Mouse (Mus musculus) testis, postnatal 14 days (tissue): Measurements from ENCODE around the gene Slc25a24.

ENCODE experiments used
- DNase-seq: peaks from one replicate; pipeline ENCODE4 v3.0.0; 2021; ENCODE audit warnings: low spot score

Gene Slc25a24

GRCm38 (mm10) chr3:109122641-109123530, at the start of gene Slc25a24:
Gene Slc25a24, plus strand, starts transcription at chr3:109123149.
- peak; percentile 39 for DNase-seq

GRCm38 (mm10) chr3:109080169-109080568, 42.8 kb upstream of the Slc25a24 start, which contains the start of gene Slc25a54:
Gene Slc25a54, plus strand, starts transcription at chr3:109080469.
- DNase-seq, result no peak

- DNase-seq, result no peak
Measured at GRCm38 (mm10) chr3:109084418-109084817, 38.5 kb upstream of the Slc25a24 start.

- DNase-seq, result no peak
Measured at GRCm38 (mm10) chr3:109088460-109088859, 34.5 kb upstream of the Slc25a24 start.

GRCm38 (mm10) chr3:109104702-109105101, 18.2 kb upstream of the Slc25a24 start:
- no peak for DNase-seq

- DNase-seq, result no peak
Measured at GRCm38 (mm10) chr3:109117136-109117535, 5.8 kb upstream of the Slc25a24 start.

GRCm38 (mm10) chr3:109119562-109119961, 3.4 kb upstream of the Slc25a24 start:
- DNase-seq, result no peak

- no peak for DNase-seq
Measured at GRCm38 (mm10) chr3:109119973-109120372, 3.0 kb upstream of the Slc25a24 start.

- DNase-seq, result peak; percentile 29
Measured at GRCm38 (mm10) chr3:109123531-109123981, 607 bp downstream of the Slc25a24 start.

- no peak for DNase-seq
Measured at GRCm38 (mm10) chr3:109124091-109124490, 1.1 kb downstream of the Slc25a24 start.

GRCm38 (mm10) chr3:109125531-109125930, 2.6 kb downstream of the Slc25a24 start:
- DNase-seq, result no peak

GRCm38 (mm10) chr3:109129768-109130167, 6.8 kb downstream of the Slc25a24 start:
- no peak for DNase-seq

GRCm38 (mm10) chr3:109132966-109133365, 10.0 kb downstream of the Slc25a24 start:
- no peak for DNase-seq

- peak; percentile 52 for DNase-seq
Measured at GRCm38 (mm10) chr3:109134036-109134435, 11.1 kb downstream of the Slc25a24 start.

- DNase-seq, result no peak
Measured at GRCm38 (mm10) chr3:109135352-109135751, 12.4 kb downstream of the Slc25a24 start.

- DNase-seq, result no peak
Measured at GRCm38 (mm10) chr3:109152561-109152960, 29.6 kb downstream of the Slc25a24 start.

- DNase-seq, result no peak
Measured at GRCm38 (mm10) chr3:109153410-109153809, 30.5 kb downstream of the Slc25a24 start.

- no peak for DNase-seq
Measured at GRCm38 (mm10) chr3:109155926-109156669, 33.1 kb downstream of the Slc25a24 start.

- no peak for DNase-seq
Measured at GRCm38 (mm10) chr3:109157481-109157880, 34.5 kb downstream of the Slc25a24 start.

GRCm38 (mm10) chr3:109164088-109164487, 41.1 kb downstream of the Slc25a24 start:
- DNase-seq, result no peak

GRCm38 (mm10) chr3:109164644-109165043, 41.7 kb downstream of the Slc25a24 start:
- DNase-seq, result no peak

GRCm38 (mm10) chr3:109165214-109165829, 42.4 kb downstream of the Slc25a24 start:
- DNase-seq, result no peak
